Mouse (Mus musculus) midbrain, embryonic 15.5 days (tissue): ENCODE measurements around the gene Vmn2r4. TPM values are rescaled to one million over a fixed set of nuclear protein-coding genes. Genes with fewer than 3 reads are reported as not detected.
"Not testable (repeated sequence)": the region's sequence is repeated elsewhere in the genome, so short reads cannot be mapped to it uniquely, and the experiment has no call there.

Experiments used
- ATAC-seq: fragments of 200-750 bp; cut with Nextera tagmentation; replicated peaks from 2 replicates; pipeline ENCODE4 v1.8.0; 2017; ENCODE audit warnings: moderate TSS enrichment
- H3K27ac ChIP-seq: fragments of 300-500 bp; sonication (generic); 2 replicates; pipeline ENCODE4 v1.5.1; 2015; ENCODE audit warnings: mild to moderate bottlenecking, inconsistent platforms
- H3K27me3 ChIP-seq: fragments of 300-500 bp; sonication (generic); replicated peaks from 2 replicates; pipeline ENCODE4 v1.6.1; 2015; ENCODE audit warnings: inconsistent platforms
- H3K36me3 ChIP-seq: fragments of 300-500 bp; sonication (generic); replicated peaks from 2 replicates; pipeline ENCODE4 v1.6.1; 2015; ENCODE audit warnings: inconsistent platforms
- H3K4me1 ChIP-seq: fragments of 300-500 bp; sonication (generic); 2 replicates; pipeline ENCODE4 v1.6.1; 2015; ENCODE audit warnings: inconsistent platforms
- H3K4me2 ChIP-seq: fragments of 300-500 bp; sonication (generic); 2 replicates; pipeline ENCODE4 v1.6.1; 2015; ENCODE audit warnings: inconsistent platforms, mild to moderate bottlenecking, moderate library complexity
- H3K4me3 ChIP-seq: fragments of 300-500 bp; sonication (generic); 2 replicates; pipeline ENCODE4 v1.5.1; 2015; ENCODE audit warnings: mild to moderate bottlenecking, inconsistent platforms
- H3K9ac ChIP-seq: fragments of 300-500 bp; sonication (generic); 2 replicates; pipeline ENCODE4 v1.6.1; 2015; ENCODE audit warnings: mild to moderate bottlenecking, inconsistent platforms
- H3K9me3 ChIP-seq: fragments of 300-500 bp; sonication (generic); 2 replicates; pipeline ENCODE4 v1.6.1; 2016; ENCODE audit warnings: inconsistent platforms
- WGBS: fragments of 180-500 bp; shearing (Covaris S2); methylation state at CpG from one replicate; pipeline ENCODE4 v1.1.7; 2015; ENCODE audit warnings: mixed read lengths; 5-methylcytosine and 5-hydroxymethylcytosine counted together
- polyA plus RNA-seq: library from polyadenylated mRNA; unstranded; fragments of >200 nt; fragmentation: Nextera tagmentation; extraction: Ambion mirVana; gene quantifications from 2 replicates; pipeline ENCODE4 v1.2.1, GENCODE M21; 2015

The Vmn2r4 gene
- not detected in 2 replicates for polyA plus RNA-seq

GRCm38 (mm10) chr3:64415268-64415667 lies at the start of gene Vmn2r4:
Vmn2r4 (minus strand) TSS chr3:64415368.
- not testable (repeated sequence) for H3K27ac ChIP-seq, H3K9me3 ChIP-seq, H3K4me1 ChIP-seq, H3K9ac ChIP-seq, H3K36me3 ChIP-seq, H3K27me3 ChIP-seq, H3K4me3 ChIP-seq, H3K4me2 ChIP-seq, ATAC-seq
- WGBS: 88% methylated on average over 3 of the region's 3 CpGs

- not testable (repeated sequence) for H3K27ac ChIP-seq, H3K36me3 ChIP-seq, H3K9me3 ChIP-seq, H3K27me3 ChIP-seq, ATAC-seq, H3K4me3 ChIP-seq, H3K4me1 ChIP-seq, H3K9ac ChIP-seq, H3K4me2 ChIP-seq
- 84% methylated on average over 7 of the region's 7 CpGs for WGBS
Measured at GRCm38 (mm10) chr3:64434261-64434660, 19.1 kb upstream of the Vmn2r4 start.

GRCm38 (mm10) chr3:64428117-64428798 lies 13.1 kb upstream of the Vmn2r4 start:
- not testable (repeated sequence) for H3K9me3 ChIP-seq
- ATAC-seq: peak; percentile 86

GRCm38 (mm10) chr3:64422141-64422540 lies 7.0 kb upstream of the Vmn2r4 start:
- not testable (repeated sequence) for H3K36me3 ChIP-seq, H3K4me3 ChIP-seq, H3K27me3 ChIP-seq, H3K9ac ChIP-seq, H3K9me3 ChIP-seq, H3K4me1 ChIP-seq, H3K4me2 ChIP-seq, ATAC-seq, H3K27ac ChIP-seq
- WGBS: 96% methylated on average over 1 of the region's 1 CpGs

More at GRCm38 (mm10) chr3:64428117-64428798, 13.1 kb upstream of the Vmn2r4 start:
- not testable (repeated sequence) for H3K4me1 ChIP-seq, H3K27me3 ChIP-seq, H3K27ac ChIP-seq, H3K4me2 ChIP-seq, H3K4me3 ChIP-seq, H3K36me3 ChIP-seq, H3K9ac ChIP-seq
- 48% methylated on average over 6 of the region's 6 CpGs for WGBS

- H3K27ac ChIP-seq: not testable (repeated sequence)
Measured at GRCm38 (mm10) chr3:64417477-64417876, 2.3 kb upstream of the Vmn2r4 start.

GRCm38 (mm10) chr3:64414253-64414652 lies 915 bp downstream of the Vmn2r4 start:
- not testable (repeated sequence) for H3K9me3 ChIP-seq, H3K27ac ChIP-seq, H3K36me3 ChIP-seq, H3K4me2 ChIP-seq, H3K27me3 ChIP-seq, H3K4me3 ChIP-seq, H3K4me1 ChIP-seq, H3K9ac ChIP-seq, ATAC-seq

More at GRCm38 (mm10) chr3:64417477-64417876, 2.3 kb upstream of the Vmn2r4 start:
- not testable (repeated sequence) for H3K36me3 ChIP-seq, H3K27me3 ChIP-seq, ATAC-seq, H3K4me1 ChIP-seq, H3K9ac ChIP-seq, H3K4me2 ChIP-seq, H3K9me3 ChIP-seq, H3K4me3 ChIP-seq
- 82% methylated on average over 1 of the region's 1 CpGs for WGBS

- ATAC-seq: 0 out of 2 replicates have a peak, but pooled peaks have one; percentile 6
- H3K9me3 ChIP-seq: no peaks in the 10 kb centered on the region
- 20% methylated on average over 2 of the region's 2 CpGs for WGBS
- H3K4me1 ChIP-seq: no peaks in the 10 kb centered on the region
- no peaks in the 10 kb centered on the region for H3K27me3 ChIP-seq
- H3K27ac ChIP-seq: no peak overlapping the region
- H3K36me3 ChIP-seq: no peaks in the 10 kb centered on the region
- H3K4me2 ChIP-seq: no peak overlapping the region
- H3K4me3 ChIP-seq: no peak overlapping the region
- H3K9ac ChIP-seq: no peak overlapping the region
Measured at GRCm38 (mm10) chr3:64359286-64360035, 55.7 kb downstream of the Vmn2r4 start.

Other genes starting within 250 kb of the Vmn2r4 start
- gene Vmn2r3, start 125.7 kb downstream of the Vmn2r4 start, polyA plus RNA-seq: not detected in 2 replicates
- gene Vmn2r5, start 94.5 kb upstream of the Vmn2r4 start, polyA plus RNA-seq: not detected in 2 replicates
- gene Vmn2r6, start 150.5 kb upstream of the Vmn2r4 start, polyA plus RNA-seq: not detected in 2 replicates